Mouse (Mus musculus) MEL (cell line): Measurements from ENCODE around the gene Map1b. TPM values are rescaled to one million over a fixed set of nuclear protein-coding genes. Genes with fewer than 3 reads are reported as not detected.

Experiments
- DNase-seq: peaks from one replicate; pipeline ENCODE4 v3.0.0; 2011; ENCODE audit warnings: low read depth, low spot score
- H3K27ac ChIP-seq: 2 replicates; pipeline ENCODE4 v1.5.1; 2012; ENCODE audit warnings: low read depth, mild to moderate bottlenecking, control low read depth, low read length, moderate library complexity; ENCODE audit not compliant: control insufficient read depth
- H3K27me3 ChIP-seq, 2 experiments: fragments of 150-350 bp in 1 of 2; sonication (generic) in 1 of 2; 2 replicates each; pipeline ENCODE4 v1.6.1; 2012; ENCODE audit warnings: low read length in 2 of 2, mild to moderate bottlenecking in 2 of 2, improper control_type of control experiment in 1 of 2, moderate library complexity in 1 of 2; ENCODE audit not compliant: insufficient read depth in 2 of 2, control insufficient read depth in 1 of 2
- H3K36me3 ChIP-seq, 2 experiments: 2 replicates each; pipeline ENCODE4 v1.6.1; 2012 to 2014; ENCODE audit warnings: low read length in 2 of 2, improper control_type of control experiment in 1 of 2, inconsistent platforms in 1 of 2, mild to moderate bottlenecking in 1 of 2; ENCODE audit not compliant: insufficient read depth in 2 of 2, control insufficient read depth in 1 of 2
- H3K4me1 ChIP-seq, 2 experiments: fragments of 150-350 bp in 1 of 2; sonication (generic) in 1 of 2; 2 replicates each; pipeline ENCODE4 v1.6.1; 2012; ENCODE audit warnings: low read length in 2 of 2, improper control_type of control experiment in 1 of 2, mild to moderate bottlenecking in 1 of 2; ENCODE audit not compliant: insufficient read depth in 2 of 2, control insufficient read depth in 1 of 2
- H3K4me3 ChIP-seq, 2 experiments: fragments of 150-350 bp in 1 of 2; sonication (generic) in 1 of 2; 2 replicates each; pipeline ENCODE4 v1.5.1; 2012; ENCODE audit warnings: low read depth in 2 of 2, low read length in 2 of 2, mild to moderate bottlenecking in 2 of 2, moderate library complexity in 2 of 2, control low read depth in 1 of 2, improper control_type of control experiment in 1 of 2; ENCODE audit not compliant: control insufficient read depth in 1 of 2, insufficient read depth in 1 of 2
- H3K79me2 ChIP-seq: 2 replicates; pipeline ENCODE4 v1.6.1; 2012; ENCODE audit warnings: mild to moderate bottlenecking, low read length, moderate library complexity; ENCODE audit not compliant: control insufficient read depth, poor library complexity, insufficient read depth
- H3K9ac ChIP-seq: 2 replicates; pipeline ENCODE4 v1.6.1; 2012; ENCODE audit warnings: low read depth, mild to moderate bottlenecking, control low read depth, low read length, moderate library complexity; ENCODE audit not compliant: control insufficient read depth, poor library complexity, severe bottlenecking
- H3K9me3 ChIP-seq: fragments of 150-350 bp; sonication (generic); replicated peaks from 2 replicates; pipeline ENCODE4 v1.6.1; 2012; ENCODE audit warnings: mild to moderate bottlenecking, low read length, improper control_type of control experiment, moderate library complexity; ENCODE audit not compliant: insufficient read depth
- CHD1 ChIP-seq: IDR thresholded peaks from 2 replicates; pipeline ENCODE4 v1.6.1; 2012; ENCODE audit warnings: low read depth, mild to moderate bottlenecking, inconsistent platforms, low read length, improper control_type of control experiment
- CTCF ChIP-seq, 3 experiments: IDR thresholded peaks in 2 of 3; conservative IDR thresholded peaks in 1 of 3; 2 replicates each; pipeline ENCODE4 v1.5.1; 2011 to 2012; ENCODE audit warnings: low read length in 3 of 3, low read depth in 2 of 3, mild to moderate bottlenecking in 2 of 3, improper control_type of control experiment in 1 of 3, inconsistent platforms in 1 of 3, mixed read lengths in 1 of 3, moderate library complexity in 1 of 3; ENCODE audit not compliant: control insufficient read depth in 1 of 3, insufficient read depth in 1 of 3, poor library complexity in 1 of 3, severe bottlenecking in 1 of 3
- EP300 ChIP-seq, 2 experiments: IDR thresholded peaks; 2 replicates each; pipeline ENCODE4 v1.6.1; 2011; ENCODE audit warnings: improper control_type of control experiment in 2 of 2, low read length in 2 of 2, low read depth in 1 of 2, mild to moderate bottlenecking in 1 of 2
- GATA1 ChIP-seq: IDR thresholded peaks from 2 replicates; pipeline ENCODE4 v1.6.1; 2011; ENCODE audit warnings: low read depth, low read length, improper control_type of control experiment
- JUND ChIP-seq: IDR thresholded peaks from 2 replicates; pipeline ENCODE4 v1.6.1; 2011; ENCODE audit warnings: low read depth, mild to moderate bottlenecking, improper control_type of control experiment, low read length
- KAT2A ChIP-seq: conservative IDR thresholded peaks from 2 replicates; pipeline ENCODE4 v1.6.1; 2012; ENCODE audit warnings: low read depth, low read length, improper control_type of control experiment, inconsistent platforms
- MAFK ChIP-seq: IDR thresholded peaks from 2 replicates; pipeline ENCODE4 v1.6.1; 2011; ENCODE audit warnings: low read depth, mild to moderate bottlenecking, low read length, improper control_type of control experiment, borderline replicate concordance
- MAX ChIP-seq: IDR thresholded peaks from 2 replicates; pipeline ENCODE4 v1.6.1; 2011; ENCODE audit warnings: low read length, improper control_type of control experiment
- MEF2A ChIP-seq: IDR thresholded peaks from 2 replicates; pipeline ENCODE4 v1.6.1; 2014; ENCODE audit warnings: low read depth, mild to moderate bottlenecking, inconsistent platforms, low read length, improper control_type of control experiment; ENCODE audit not compliant: poor library complexity, insufficient replicate concordance, severe bottlenecking; ENCODE audit errors: extremely low read depth
- MXI1 ChIP-seq: IDR thresholded peaks from 2 replicates; pipeline ENCODE4 v1.6.1; 2011; ENCODE audit warnings: mild to moderate bottlenecking, low read depth, low read length, improper control_type of control experiment
- MYC ChIP-seq: IDR thresholded peaks from 2 replicates; pipeline ENCODE4 v1.6.1; 2011; ENCODE audit warnings: low read depth, mild to moderate bottlenecking, low read length, improper control_type of control experiment, moderate library complexity
- NELFE ChIP-seq: IDR thresholded peaks from 2 replicates; pipeline ENCODE4 v1.6.1; 2011; ENCODE audit warnings: low read depth, low read length, improper control_type of control experiment
- POLR2AphosphoS5 ChIP-seq: IDR thresholded peaks from 2 replicates; pipeline ENCODE4 v1.6.1; 2012; ENCODE audit warnings: low read depth, borderline replicate concordance, mild to moderate bottlenecking, inconsistent platforms, low read length, moderate library complexity, mixed read lengths
- RCOR1 ChIP-seq: IDR thresholded peaks from 2 replicates; pipeline ENCODE4 v1.6.1; 2012; ENCODE audit warnings: low read depth, mild to moderate bottlenecking, inconsistent platforms, low read length, improper control_type of control experiment
- SMC3 ChIP-seq: IDR thresholded peaks from 2 replicates; pipeline ENCODE4 v1.6.1; 2011; ENCODE audit warnings: low read depth, low read length, improper control_type of control experiment
- TAL1 ChIP-seq: IDR thresholded peaks from 2 replicates; pipeline ENCODE4 v1.6.1; 2012; ENCODE audit warnings: mild to moderate bottlenecking, inconsistent platforms, low read length, moderate library complexity, mixed read lengths
- UBTF ChIP-seq: IDR thresholded peaks from 2 replicates; pipeline ENCODE4 v1.6.1; 2012; ENCODE audit warnings: low read depth, mild to moderate bottlenecking, inconsistent platforms, low read length, improper control_type of control experiment, moderate library complexity, borderline replicate concordance; ENCODE audit not compliant: insufficient read depth
- USF2 ChIP-seq, 2 experiments: IDR thresholded peaks; 2 replicates each; pipeline ENCODE4 v1.6.1; 2011 to 2012; ENCODE audit warnings: improper control_type of control experiment in 2 of 2, low read length in 2 of 2, borderline replicate concordance in 1 of 2, inconsistent platforms in 1 of 2, low read depth in 1 of 2, mild to moderate bottlenecking in 1 of 2; ENCODE audit not compliant: insufficient read depth in 1 of 2
- ZC3H11A ChIP-seq: IDR thresholded peaks from 2 replicates; pipeline ENCODE4 v1.6.1; 2012; ENCODE audit warnings: low read depth, mild to moderate bottlenecking, inconsistent platforms, low read length, improper control_type of control experiment
- ZNF384 ChIP-seq: IDR thresholded peaks from 2 replicates; pipeline ENCODE4 v1.6.1; 2012; ENCODE audit warnings: low read depth, mild to moderate bottlenecking, inconsistent platforms, low read length, improper control_type of control experiment
- polyA plus RNA-seq, 2 experiments: library from polyadenylated mRNA; stranded (reverse) in 1 of 2; unstranded in 1 of 2; fragments of >175 nt in 1 of 2; fragments of >200 nt in 1 of 2; gene quantifications; 2 replicates each; pipeline versions ENCODE4 v1.2.1 to v1.2.4; 2012; ENCODE audit warnings: low replicate concordance in 2 of 2, low read depth in 1 of 2; ENCODE audit not compliant: insufficient read length in 2 of 2, insufficient read depth in 1 of 2, missing spikeins in 1 of 2
- total RNA-seq: library from RNA; depleted of rRNA; stranded (reverse); fragments of 300-350 nt; gene quantifications from 2 replicates; pipeline ENCODE4 v1.2.3, GENCODE M21; 2012

The Map1b gene
- total and polyA plus RNA-seq, 3 experiments = not detected

- no peak for TF ChIP-seq MYC
- TF ChIP-seq RCOR1 = no peak
- no peak for TF ChIP-seq CTCF (IDR thresholded peaks at IDR 0.05 in 2 of 3, conservative IDR thresholded peaks at IDR 0.05 in 1 of 3; ENCODE audit: control insufficient read depth in 1 of 3, insufficient read depth in 1 of 3, low read depth in 2 of 3, low read length in 3 of 3, poor library complexity in 1 of 3, severe bottlenecking in 1 of 3)
- TF ChIP-seq MAX = no peak
- TF ChIP-seq POLR2AphosphoS5 = no peak
- TF ChIP-seq SMC3 = no peak
- TF ChIP-seq ZC3H11A = no peak
- no peak for TF ChIP-seq MXI1
- TF ChIP-seq CHD1 = no peak
- TF ChIP-seq MAFK = no peak
- TF ChIP-seq MEF2A = no peak
- TF ChIP-seq USF2 (IDR thresholded peaks at IDR 0.05; ENCODE audit: borderline replicate concordance in 1 of 2, insufficient read depth in 1 of 2, low read depth in 1 of 2, low read length in 2 of 2) = no peak
- TF ChIP-seq EP300 (IDR thresholded peaks at IDR 0.05; ENCODE audit: low read depth in 1 of 2, low read length in 2 of 2) = no peak
- TF ChIP-seq ZNF384 = no peak
- TF ChIP-seq KAT2A = no peak
- TF ChIP-seq NELFE = no peak
- TF ChIP-seq GATA1 = no peak
- TF ChIP-seq JUND = no peak
- TF ChIP-seq TAL1 = no peak
- Histone ChIP-seq H3K36me3 (no peaks in the 10 kb centered on the region), H3K9me3 (no peaks in the 10 kb centered on the region), H3K9ac (no peak overlapping the region), H3K4me3 (no peak overlapping the region), H3K4me1 (no peaks in the 10 kb centered on the region), H3K27me3 (no peaks in the 10 kb centered on the region), H3K27ac (no peak overlapping the region), H3K79me2 (no peaks in the 10 kb centered on the region)
- no peak for DNase-seq
Observed at GRCm38 (mm10) chr13:99557813-99558212, 41.5 kb upstream of the Map1b start.

DNA sequence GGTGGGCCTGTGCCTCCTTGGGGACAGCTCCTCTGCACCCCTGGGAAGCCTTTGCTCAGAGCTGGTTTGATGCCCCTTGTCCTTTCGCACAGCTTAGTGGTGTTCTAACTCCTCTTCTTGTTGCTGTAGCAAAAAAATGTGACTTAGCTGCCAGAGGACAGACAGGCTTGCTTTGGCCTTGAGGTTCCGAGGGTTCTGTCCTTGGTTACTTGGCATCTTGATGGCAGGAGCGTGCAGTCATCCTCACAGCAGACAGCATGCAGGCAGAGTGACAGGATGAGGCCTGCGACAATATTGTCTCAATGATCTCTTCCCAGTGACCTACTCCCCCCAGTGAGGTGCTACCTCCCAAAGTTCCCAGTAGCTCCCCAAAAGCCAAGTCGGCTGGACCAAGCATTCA is 41.0 kb upstream of the Map1b start:
- H3K79me2 ChIP-seq = no peaks in the 10 kb centered on the region
- no peaks in the 10 kb centered on the region for H3K4me1 ChIP-seq
- TF ChIP-seq EP300 (IDR thresholded peaks at IDR 0.05; ENCODE audit: low read depth in 1 of 2, low read length in 2 of 2) = no peak
- TF ChIP-seq UBTF = no peak
- H3K27ac ChIP-seq = no peak overlapping the region
- H3K27me3 ChIP-seq = no peaks in the 10 kb centered on the region
- no peak for DNase-seq
- H3K9ac ChIP-seq = no peak overlapping the region
- H3K9me3 ChIP-seq = no peaks in the 10 kb centered on the region
- no peaks in the 10 kb centered on the region for H3K36me3 ChIP-seq
- no peak overlapping the region for H3K4me3 ChIP-seq
